Mouse (Mus musculus) telencephalon, adult 2 months (tissue): ENCODE results near the gene Olfr1102.

Experiments
- DNase-seq: peaks from one replicate; pipeline ENCODE4 v3.0.0-alpha.2; 2011; ENCODE audit warnings: low read depth, low spot score

The Olfr1102 gene

GRCm38 (mm10) chr2:86998098-86998497, at the start of gene Olfr1102:
Olfr1102 (plus strand) TSS chr2:86998398.
- DNase-seq = no peak

DNA sequence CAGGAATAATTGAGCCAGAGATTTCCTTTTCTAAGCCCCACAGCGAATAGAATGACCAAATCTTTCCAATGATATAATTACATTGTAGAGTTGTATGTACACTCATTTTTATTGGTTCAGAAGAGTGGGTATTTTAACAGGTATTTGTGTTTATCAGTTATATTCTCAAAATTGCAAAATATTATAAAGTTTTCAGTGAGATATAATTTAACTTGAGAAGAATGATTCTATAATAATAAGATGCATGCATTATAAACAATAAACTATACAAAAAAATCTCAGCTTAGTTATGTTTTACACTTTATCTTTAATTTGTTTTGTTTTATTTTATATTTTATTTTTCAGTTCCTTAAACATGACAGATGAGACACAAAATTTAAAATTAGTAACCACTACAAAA, 37.6 kb upstream of the Olfr1102 start, which contains the start of gene Olfr1099:
Gene Olfr1099 (minus strand): TSS at position 101 of the 400 bp plus-strand sequence.
- DNase-seq = no peak

DNA sequence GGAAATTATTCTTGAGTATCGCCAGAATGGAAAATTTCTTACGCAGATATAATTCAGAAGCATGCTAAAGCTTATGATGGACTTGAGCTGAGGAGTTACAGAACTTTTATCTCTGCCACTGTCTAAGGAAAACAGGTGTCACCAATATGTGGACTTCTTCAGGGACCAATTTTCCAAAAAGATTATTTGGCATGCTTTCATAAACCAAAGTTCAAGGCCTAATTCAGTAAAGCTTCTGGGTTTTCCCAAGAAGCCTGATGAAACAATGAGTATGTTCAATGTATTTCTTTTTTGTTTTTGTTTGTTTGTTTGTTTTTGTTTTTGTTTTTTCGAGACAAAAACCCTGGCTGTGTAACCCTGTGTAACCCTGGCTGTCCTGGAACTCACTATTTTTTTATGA, 18.3 kb upstream of the Olfr1102 start, which contains the start of gene Olfr1100:
Gene Olfr1100 (minus strand): TSS at position 101 of the 400 bp plus-strand sequence.
- DNase-seq = no peak

DNA sequence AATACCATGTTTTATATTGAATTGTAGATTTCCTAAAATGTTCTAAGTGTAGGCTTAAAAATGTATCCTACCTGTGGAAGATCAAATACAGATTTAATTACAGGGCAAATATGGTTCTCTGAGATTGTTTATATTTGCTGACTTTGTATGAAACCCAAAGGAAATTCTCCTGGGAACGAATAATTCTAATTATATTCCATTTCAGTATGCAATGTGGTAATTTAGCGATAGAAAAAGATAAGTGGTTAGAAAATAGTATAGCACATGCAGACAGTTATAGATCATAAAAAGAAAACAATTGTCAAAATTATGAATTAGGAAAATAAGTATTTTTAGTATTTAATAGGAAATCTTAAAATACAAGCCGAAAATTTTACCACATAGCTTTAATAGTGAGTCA, 7.1 kb upstream of the Olfr1102 start, which contains the start of gene Olfr1101:
Gene Olfr1101 (minus strand): TSS at position 101 of the 400 bp plus-strand sequence.
- no peak for DNase-seq

- no peak for DNase-seq
Measured at GRCm38 (mm10) chr2:87026980-87027379, 28.8 kb downstream of the Olfr1102 start, which contains the start of gene Olfr1104. Olfr1104 (minus strand) TSS chr2:87027080.

DNA sequence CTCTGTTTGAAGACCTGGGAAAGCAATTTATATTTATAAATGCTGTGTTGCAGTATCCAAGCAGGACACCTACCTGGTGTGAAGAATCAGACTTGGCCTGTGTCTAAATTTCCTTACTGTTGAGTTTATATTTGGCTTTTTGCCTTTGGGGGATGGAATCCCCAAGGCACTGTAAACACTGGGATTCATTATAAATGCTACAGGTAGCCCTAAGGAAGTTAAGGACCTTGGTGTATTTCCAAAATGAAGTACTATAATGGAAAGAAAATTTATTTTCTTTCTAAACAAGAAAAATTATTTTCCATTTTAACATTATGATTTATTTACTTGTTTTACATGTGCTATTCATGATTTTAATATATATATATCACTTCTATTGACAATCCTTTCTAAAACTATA, 38.2 kb downstream of the Olfr1102 start, which contains the start of gene Olfr1105:
Gene Olfr1105 (minus strand): TSS at position 101 of the 400 bp plus-strand sequence.
- DNase-seq = no peak

DNA sequence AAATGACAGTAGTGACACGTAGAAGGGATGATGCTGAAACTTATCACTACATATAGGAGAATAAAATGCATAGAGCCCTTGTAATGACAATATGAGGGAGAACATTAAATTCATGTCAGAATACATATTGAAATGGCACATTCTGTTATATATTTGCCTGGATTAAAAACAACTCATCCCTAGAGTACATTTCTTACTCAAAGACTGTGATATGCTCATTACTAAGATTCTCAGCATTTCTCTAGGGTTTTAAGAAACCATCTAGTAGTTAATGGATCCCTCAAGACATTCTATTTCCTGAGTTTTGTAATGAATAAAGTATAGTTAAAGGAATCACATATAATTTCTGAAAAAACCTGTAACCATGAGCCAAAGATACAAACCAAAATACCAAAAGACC, 54.0 kb downstream of the Olfr1102 start, which contains the start of gene Olfr1106:
Gene Olfr1106 (minus strand): TSS at position 101 of the 400 bp plus-strand sequence.
- DNase-seq = no peak
